Mouse (Mus musculus): ENCODE data around the gene Gm14137. TPM values are rescaled to one million over a fixed set of nuclear protein-coding genes. Genes with fewer than 3 reads are reported as not detected.
A peak's percentile ranks its signal among the peaks of the same experiment; 100 is the strongest.

Gm14137 gene
- polyA plus RNA-seq, 1 experiment from 2014 or later: 0.65 TPM

- Histone ChIP-seq H3K27ac (no peak overlapping the region), H3K36me3 (peaks cover 15% of the 10 kb centered on the region), H3K9ac (replicated peaks) (no peak overlapping the region), H3K9me3 (no peaks in the 10 kb centered on the region), H3K27me3 (no peaks in the 10 kb centered on the region), H3K4me3 (replicated peaks) (no peak overlapping the region; the same call in 1 of the 2 replicates), H3K4me1 (replicated peaks) (peaks cover 15% of the 10 kb centered on the region), H3K4me2 (no peak overlapping the region)
- no peak for ATAC-seq (ENCODE audit: insufficient number of reproducible peaks, insufficient read depth, low FRiP score, low TSS enrichment, low read depth)
These were observed 16.5 kb upstream of the Gm14137 start for GRCm38 (mm10) chr2:119157836-119158235.

- Histone ChIP-seq H3K9me3 (no peaks in the 10 kb centered on the region), H3K27me3 (peaks cover 23% of the 10 kb centered on the region), H3K36me3 (no peaks in the 10 kb centered on the region), H3K4me2 (no peak overlapping the region), H3K9ac (replicated peaks) (no peak overlapping the region), H3K4me1 (replicated peaks) (peaks cover 5% of the 10 kb centered on the region; the same call in 1 of the 2 replicates), H3K27ac (no peak overlapping the region), H3K4me3 (replicated peaks) (no peak overlapping the region)
- ATAC-seq (ENCODE audit: insufficient number of reproducible peaks, insufficient read depth, low FRiP score, low TSS enrichment, low read depth): no peak
- WGBS: 46% methylated on average over 2 of the region's 2 CpGs
These were observed 13.1 kb upstream of the Gm14137 start for GRCm38 (mm10) chr2:119161247-119161646.

DNA sequence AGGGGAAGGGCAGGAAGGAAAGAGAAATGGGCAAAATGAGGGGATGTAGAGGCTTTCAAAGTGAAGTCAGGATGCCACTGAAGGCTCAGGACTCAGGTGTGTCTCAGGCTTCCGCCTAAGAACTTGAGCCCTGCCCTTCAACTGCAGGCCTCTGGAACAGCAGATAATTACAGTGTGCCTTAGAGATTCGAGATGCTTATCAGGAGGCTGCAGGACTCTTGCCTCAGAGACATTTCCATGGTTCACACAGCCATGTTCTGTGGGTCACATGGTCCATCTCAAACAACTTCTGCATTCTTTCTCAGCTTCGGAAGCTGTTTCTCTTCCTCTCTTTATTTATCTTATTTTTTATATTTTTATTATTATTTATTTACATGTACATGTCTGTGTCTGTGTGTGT lies 11.2 kb upstream of the Gm14137 start:
- H3K4me2 ChIP-seq: no peak overlapping the region
- no peak overlapping the region for H3K9ac ChIP-seq (replicated peaks)
- peaks cover 17% of the 10 kb centered on the region for H3K4me1 ChIP-seq (replicated peaks)
- H3K4me3 ChIP-seq (replicated peaks): no peak overlapping the region
- no peaks in the 10 kb centered on the region for H3K9me3 ChIP-seq
- ATAC-seq (ENCODE audit: insufficient number of reproducible peaks, insufficient read depth, low FRiP score, low TSS enrichment, low read depth): no peak
- peaks cover 42% of the 10 kb centered on the region for H3K27me3 ChIP-seq
- WGBS: 60% methylated on average over 3 of the region's 3 CpGs
- H3K36me3 ChIP-seq: no peaks in the 10 kb centered on the region
- no peak overlapping the region for H3K27ac ChIP-seq

DNA sequence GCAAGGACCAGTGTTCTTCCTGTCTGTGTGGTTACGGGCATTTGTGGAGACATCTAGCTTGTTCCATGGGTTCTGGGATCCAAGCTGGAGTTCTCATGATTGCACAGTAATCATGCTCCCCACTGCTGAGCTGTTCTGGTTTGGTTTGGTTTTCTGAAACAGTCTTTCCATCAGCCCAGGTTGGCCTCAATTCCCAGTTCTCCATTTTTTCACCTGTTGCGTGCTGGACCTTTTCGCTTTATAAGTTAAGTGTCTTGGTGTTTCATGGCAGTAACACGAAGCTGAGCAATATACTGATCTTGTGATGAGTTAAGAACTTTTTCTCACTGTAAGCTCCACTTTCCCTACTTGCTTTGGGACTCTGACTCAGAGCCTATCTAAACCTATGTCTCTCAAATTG lies 10.3 kb upstream of the Gm14137 start:
- Histone ChIP-seq H3K27me3 (peaks cover 49% of the 10 kb centered on the region), H3K9me3 (no peaks in the 10 kb centered on the region)

GRCm38 (mm10) chr2:119165401-119165800 lies 8.9 kb upstream of the Gm14137 start:
- peaks cover 17% of the 10 kb centered on the region for H3K4me1 ChIP-seq (replicated peaks)
- no peak for ATAC-seq (ENCODE audit: insufficient number of reproducible peaks, insufficient read depth, low FRiP score, low TSS enrichment, low read depth)
- no peak overlapping the region for H3K4me2 ChIP-seq
- peaks cover 57% of the 10 kb centered on the region for H3K27me3 ChIP-seq
- no peak overlapping the region for H3K4me3 ChIP-seq (replicated peaks)
- no peak overlapping the region for H3K27ac ChIP-seq
- no peaks in the 10 kb centered on the region for H3K9me3 ChIP-seq
- H3K9ac ChIP-seq (replicated peaks): no peak overlapping the region
- no peaks in the 10 kb centered on the region for H3K36me3 ChIP-seq

More for the DNA sequence above, 10.3 kb upstream of the Gm14137 start:
- no peak overlapping the region for H3K4me3 ChIP-seq (replicated peaks)
- H3K4me2 ChIP-seq: no peak overlapping the region
- H3K4me1 ChIP-seq (replicated peaks): peaks cover 17% of the 10 kb centered on the region
- no peaks in the 10 kb centered on the region for H3K36me3 ChIP-seq
- H3K9ac ChIP-seq (replicated peaks): no peak overlapping the region
- ATAC-seq (ENCODE audit: insufficient number of reproducible peaks, insufficient read depth, low FRiP score, low TSS enrichment, low read depth): no peak
- WGBS: 83% methylated on average over 4 of the region's 4 CpGs
- H3K27ac ChIP-seq: no peak overlapping the region

DNA sequence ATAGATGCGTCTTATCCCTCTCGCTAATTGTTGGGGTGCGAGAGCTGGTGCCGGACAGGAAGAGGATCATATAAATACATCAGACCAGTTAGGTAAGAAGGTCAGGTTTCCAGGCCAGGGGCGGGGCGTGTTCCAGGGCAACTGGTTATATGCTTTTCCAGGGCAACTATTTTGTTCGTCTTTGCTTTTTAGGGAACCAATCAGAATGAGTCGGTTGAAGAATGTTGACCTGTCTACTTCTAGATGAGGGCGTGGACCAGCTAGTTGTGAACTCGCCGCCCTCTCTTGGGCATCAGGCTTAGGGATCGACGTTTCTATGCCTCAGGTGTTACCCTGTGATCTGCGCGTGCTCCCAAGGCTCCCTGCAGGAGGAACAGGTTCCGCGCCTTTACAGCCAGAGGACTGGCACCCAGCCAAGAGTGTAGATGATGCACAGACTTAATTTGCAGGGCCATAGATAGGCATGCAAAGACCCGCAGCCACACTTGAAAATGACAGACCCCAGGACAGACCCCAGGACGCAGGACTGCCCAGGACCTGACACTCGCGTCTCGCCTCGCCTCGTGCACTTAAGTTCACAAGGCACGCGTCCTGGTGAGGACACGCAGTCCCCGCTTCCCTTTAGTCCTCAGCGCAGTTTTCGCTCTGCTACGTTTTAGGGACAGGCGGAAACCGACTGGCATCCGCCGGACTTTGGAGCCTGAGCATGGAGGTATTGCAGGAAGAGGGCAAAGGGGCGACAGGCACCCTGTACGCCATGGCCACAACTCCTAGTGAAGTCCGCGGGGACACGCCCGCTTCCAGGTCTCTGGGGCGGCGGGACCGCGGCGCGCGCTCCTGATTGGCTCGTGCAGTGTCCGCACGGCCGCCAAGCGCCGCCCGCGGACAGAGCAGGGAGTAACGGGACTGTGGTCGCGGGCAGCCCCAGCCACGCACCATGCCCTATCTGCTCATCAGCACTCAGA lies 7.1 kb upstream of the Gm14137 start, which contains the start of gene Gchfr:
Gchfr (plus strand) TSS at position 873 of the 965 bp plus-strand sequence.
- Histone ChIP-seq H3K27ac (no peak within 1 kb of the TSS), H3K4me2 (peak within 1 kb of the TSS; percentile 98), H3K4me3 (replicated peaks) (peak within 1 kb of the TSS; percentile 55), H3K27me3 (peaks cover 57% of the 10 kb centered on the region), H3K9me3 (no peaks in the 10 kb centered on the region), H3K36me3 (no peaks in the 10 kb centered on the region), H3K9ac (replicated peaks) (peak within 1 kb of the TSS; percentile 51), H3K4me1 (replicated peaks) (peaks cover 21% of the 10 kb centered on the region)
- peak; percentile 67; the same call in 1 of the 2 replicates for ATAC-seq (ENCODE audit: insufficient number of reproducible peaks, insufficient read depth, low FRiP score, low TSS enrichment, low read depth)
- under 1% methylated on average over 60 of the region's 60 CpGs for WGBS

- Histone ChIP-seq H3K27ac (no peak overlapping the region), H3K4me3 (replicated peaks) (peak overlapping the region; percentile 55), H3K9ac (replicated peaks) (peak overlapping the region; percentile 51), H3K9me3 (no peaks in the 10 kb centered on the region), H3K4me2 (peak overlapping the region; percentile 98), H3K36me3 (peaks cover 3% of the 10 kb centered on the region; the same call in 1 of the 2 replicates), H3K27me3 (peaks cover 57% of the 10 kb centered on the region), H3K4me1 (replicated peaks) (peaks cover 27% of the 10 kb centered on the region)
- WGBS: 3% methylated on average over 26 of the region's 26 CpGs
- ATAC-seq (ENCODE audit: insufficient number of reproducible peaks, insufficient read depth, low FRiP score, low TSS enrichment, low read depth): no peak; the same call in 1 of the 2 replicates
These were observed 6.4 kb upstream of the Gm14137 start for GRCm38 (mm10) chr2:119167866-119168256.

DNA sequence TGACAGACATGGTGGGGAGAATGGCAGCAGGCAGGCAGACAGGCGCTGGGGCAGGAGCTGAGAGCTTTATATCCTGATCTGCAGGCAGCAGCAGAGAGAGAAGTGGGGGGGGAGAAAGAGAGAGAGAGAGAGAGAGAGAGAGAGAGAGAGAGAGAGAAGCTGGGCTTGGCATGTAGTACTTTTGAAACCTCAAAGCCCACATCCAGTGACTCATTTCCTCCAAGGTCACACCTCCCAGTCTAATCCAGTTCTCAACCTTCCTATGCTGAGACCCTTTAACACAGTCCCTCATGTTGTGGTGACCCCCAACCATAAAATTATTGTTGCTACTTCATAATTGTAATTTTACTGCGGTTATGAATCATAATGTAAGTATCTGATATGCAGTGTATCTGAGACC lies 4.0 kb upstream of the Gm14137 start:
- Histone ChIP-seq H3K4me1 (replicated peaks) (peaks cover 48% of the 10 kb centered on the region), H3K4me2 (no peak overlapping the region), H3K9ac (replicated peaks) (no peak overlapping the region), H3K4me3 (replicated peaks) (no peak overlapping the region), H3K27ac (no peak overlapping the region), H3K9me3 (no peaks in the 10 kb centered on the region), H3K27me3 (peaks cover 43% of the 10 kb centered on the region), H3K36me3 (peaks cover 8% of the 10 kb centered on the region)
- no peak for ATAC-seq (ENCODE audit: insufficient number of reproducible peaks, insufficient read depth, low FRiP score, low TSS enrichment, low read depth)
- 87% methylated on average over 2 of the region's 2 CpGs for WGBS

GRCm38 (mm10) chr2:119171574-119171973 lies 2.7 kb upstream of the Gm14137 start:
- H3K4me1 ChIP-seq (replicated peaks): peaks cover 47% of the 10 kb centered on the region

GRCm38 (mm10) chr2:119172446-119172845 lies 1.9 kb upstream of the Gm14137 start:
- H3K4me2 ChIP-seq: no peak overlapping the region
- ATAC-seq (ENCODE audit: insufficient number of reproducible peaks, insufficient read depth, low FRiP score, low TSS enrichment, low read depth): no peak
- H3K9me3 ChIP-seq: no peaks in the 10 kb centered on the region
- WGBS: 91% methylated on average over 7 of the region's 7 CpGs
- no peak overlapping the region for H3K4me3 ChIP-seq (replicated peaks)
- peaks cover 22% of the 10 kb centered on the region for H3K27me3 ChIP-seq
- no peak overlapping the region for H3K27ac ChIP-seq
- H3K36me3 ChIP-seq: peaks cover 22% of the 10 kb centered on the region
- H3K4me1 ChIP-seq (replicated peaks): peaks cover 39% of the 10 kb centered on the region
- H3K9ac ChIP-seq (replicated peaks): peak overlapping the region; percentile 34

More at GRCm38 (mm10) chr2:119171574-119171973, 2.7 kb upstream of the Gm14137 start:
- WGBS: 74% methylated on average over 8 of the region's 8 CpGs
- Histone ChIP-seq H3K27me3 (peaks cover 30% of the 10 kb centered on the region), H3K4me3 (replicated peaks) (no peak overlapping the region), H3K36me3 (peaks cover 15% of the 10 kb centered on the region), H3K4me2 (no peak overlapping the region), H3K9ac (replicated peaks) (no peak overlapping the region), H3K9me3 (no peaks in the 10 kb centered on the region), H3K27ac (0 out of 2 replicates have a peak overlapping the region, but pooled peaks have one; percentile 50)
- no peak for ATAC-seq (ENCODE audit: insufficient number of reproducible peaks, insufficient read depth, low FRiP score, low TSS enrichment, low read depth)

GRCm38 (mm10) chr2:119172862-119173576 lies 1.3 kb upstream of the Gm14137 start:
- no peak overlapping the region for H3K27ac ChIP-seq
- H3K27me3 ChIP-seq: peaks cover 16% of the 10 kb centered on the region
- peaks cover 33% of the 10 kb centered on the region for H3K4me1 ChIP-seq (replicated peaks)
- H3K9me3 ChIP-seq: no peaks in the 10 kb centered on the region
- peak; percentile 23; the same call in 1 of the 2 replicates for ATAC-seq (ENCODE audit: insufficient number of reproducible peaks, insufficient read depth, low FRiP score, low TSS enrichment, low read depth)
- peak overlapping the region; percentile 34 for H3K9ac ChIP-seq (replicated peaks)
- WGBS: 13% methylated on average over 13 of the region's 13 CpGs
- H3K4me2 ChIP-seq: no peak overlapping the region
- H3K4me3 ChIP-seq (replicated peaks): no peak overlapping the region
- H3K36me3 ChIP-seq: peaks cover 28% of the 10 kb centered on the region
